Mouse (Mus musculus): ENCODE results near the gene Ndufb6.

The Ndufb6 gene

DNA sequence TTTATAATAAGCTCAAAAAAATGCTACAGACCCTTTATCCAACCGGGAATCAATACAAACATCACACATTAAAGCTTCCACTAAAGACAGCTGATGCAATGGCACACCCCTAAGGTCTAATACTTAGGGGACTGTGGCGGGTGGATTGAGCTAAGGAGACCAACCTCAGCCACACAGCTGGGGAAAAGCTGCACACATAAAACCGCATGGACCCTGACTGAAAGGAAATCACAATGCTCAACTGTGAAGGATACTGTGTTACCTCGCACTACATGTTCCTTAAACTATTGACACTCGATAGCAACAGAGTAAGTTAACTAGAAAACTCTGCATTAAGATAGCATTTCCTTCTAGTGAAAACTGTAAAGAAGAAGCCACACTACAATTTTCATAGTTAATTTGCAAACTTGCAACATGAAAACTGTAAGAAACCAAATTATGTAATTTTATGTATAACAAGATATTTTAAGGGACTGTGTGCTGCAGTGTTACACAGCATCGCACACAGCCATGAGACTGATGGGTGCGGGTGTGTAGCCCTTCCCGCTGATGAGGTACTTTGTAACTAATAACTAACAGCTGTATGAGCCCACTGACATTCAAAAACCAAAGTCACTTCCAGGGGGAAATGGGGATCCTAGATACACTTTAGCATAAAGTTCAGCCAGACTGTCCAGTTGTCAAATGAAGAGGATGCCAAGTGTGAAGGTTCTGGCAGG is 24.7 kb downstream of the Ndufb6 start:
- no peak for DNase-seq (ENCODE audit: low read depth)

DNA sequence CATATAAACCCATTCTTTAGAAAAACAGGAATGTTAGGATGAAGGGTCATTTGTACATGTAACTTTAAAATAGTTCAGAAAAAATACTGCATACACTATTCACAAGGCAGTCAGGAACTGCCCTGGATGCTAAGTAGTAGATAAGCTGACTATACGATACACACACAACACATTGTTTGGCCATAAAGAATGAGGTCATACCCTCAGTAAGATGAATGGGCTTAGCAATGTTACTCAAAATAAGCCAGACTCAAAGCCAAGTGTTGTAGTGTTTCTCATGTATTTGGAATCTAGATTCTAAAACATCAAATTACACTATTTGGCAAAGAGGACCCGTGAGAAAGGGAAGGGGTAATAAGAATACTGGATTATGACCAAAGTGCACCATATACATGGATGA is 25.5 kb downstream of the Ndufb6 start:
- no peak for DNase-seq (ENCODE audit: low read depth)

DNA sequence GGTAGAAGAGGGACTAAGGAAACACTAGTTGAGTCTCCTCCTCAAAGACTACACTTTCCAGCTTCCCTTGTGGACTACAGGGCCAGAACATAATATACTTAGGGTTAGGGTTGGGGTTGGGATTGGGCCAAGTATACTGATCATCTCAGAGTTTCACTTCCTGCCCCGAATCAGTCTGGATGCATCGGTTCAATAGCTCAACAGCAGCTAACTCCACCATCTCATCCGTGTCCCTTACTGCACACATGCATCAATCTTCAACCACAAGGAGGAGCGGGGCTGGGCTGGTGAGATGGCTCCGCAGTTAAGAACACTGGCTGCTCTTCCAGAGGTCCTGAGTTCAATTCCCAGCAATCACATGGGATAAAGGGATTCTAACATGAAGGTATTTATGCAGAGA is 28.2 kb downstream of the Ndufb6 start:
- no peak for DNase-seq (ENCODE audit: low read depth)

DNA sequence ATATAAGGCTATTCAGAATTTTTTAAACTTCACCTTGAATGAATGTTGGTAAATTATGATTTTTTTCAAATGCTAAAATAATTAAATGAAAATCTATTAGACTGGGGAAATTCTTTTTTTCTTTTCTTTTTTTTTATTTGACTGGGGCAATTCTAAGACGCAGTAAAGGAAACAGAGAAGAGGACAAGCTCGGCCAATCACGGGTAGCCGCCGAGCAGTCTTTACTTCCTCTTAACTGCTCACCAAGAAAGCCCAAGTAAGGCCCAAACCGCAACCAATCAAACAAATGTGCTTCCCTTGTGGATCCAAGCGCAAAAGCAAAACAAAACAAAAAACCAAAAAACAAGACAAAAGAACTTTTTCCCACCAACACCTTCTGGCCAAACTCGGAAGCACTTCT is 35.2 kb downstream of the Ndufb6 start:
- no peak for DNase-seq (ENCODE audit: low read depth)

DNA sequence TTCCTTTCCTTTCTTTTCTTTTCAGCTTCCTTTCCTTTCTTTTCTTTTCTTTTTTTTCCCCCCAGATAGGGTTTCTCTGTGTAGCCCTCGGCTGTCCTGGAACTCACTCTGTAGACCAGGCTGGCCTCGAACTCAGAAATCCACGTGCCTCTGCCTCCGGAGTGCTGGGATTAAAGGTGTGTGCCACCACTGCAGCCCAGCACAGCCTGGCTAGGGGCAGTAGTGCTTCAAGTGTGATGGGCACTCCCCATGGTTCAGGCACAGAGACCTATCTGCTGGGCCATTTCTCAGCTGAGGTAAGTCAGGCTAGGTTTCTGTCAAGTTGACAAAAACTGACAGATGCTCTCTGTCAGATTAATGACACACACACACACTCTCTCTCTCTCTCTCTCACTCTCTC is 36.2 kb downstream of the Ndufb6 start:
- no peak for DNase-seq (ENCODE audit: low read depth)

DNA sequence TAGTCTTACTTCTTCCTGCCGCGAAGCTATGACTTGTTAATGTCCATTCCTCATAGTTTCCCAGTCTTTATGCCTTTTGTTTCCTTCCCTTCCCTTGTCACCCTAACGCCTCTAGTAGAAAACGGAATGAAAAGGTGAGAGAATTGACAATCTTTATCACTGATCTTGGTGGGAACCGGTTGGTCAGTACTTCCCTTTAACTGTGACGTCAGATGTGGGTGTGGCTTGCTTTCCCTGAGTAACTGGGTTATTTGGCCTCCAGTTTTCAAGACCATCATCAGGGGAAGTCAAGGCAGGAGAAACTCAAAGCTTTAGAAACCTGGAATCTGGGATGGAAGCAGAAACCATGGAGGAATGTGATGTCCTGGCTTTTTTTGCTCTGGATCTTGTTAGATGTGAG is 37.3 kb downstream of the Ndufb6 start:
- DNase-seq (ENCODE audit: low read depth), result peak; percentile 41

DNA sequence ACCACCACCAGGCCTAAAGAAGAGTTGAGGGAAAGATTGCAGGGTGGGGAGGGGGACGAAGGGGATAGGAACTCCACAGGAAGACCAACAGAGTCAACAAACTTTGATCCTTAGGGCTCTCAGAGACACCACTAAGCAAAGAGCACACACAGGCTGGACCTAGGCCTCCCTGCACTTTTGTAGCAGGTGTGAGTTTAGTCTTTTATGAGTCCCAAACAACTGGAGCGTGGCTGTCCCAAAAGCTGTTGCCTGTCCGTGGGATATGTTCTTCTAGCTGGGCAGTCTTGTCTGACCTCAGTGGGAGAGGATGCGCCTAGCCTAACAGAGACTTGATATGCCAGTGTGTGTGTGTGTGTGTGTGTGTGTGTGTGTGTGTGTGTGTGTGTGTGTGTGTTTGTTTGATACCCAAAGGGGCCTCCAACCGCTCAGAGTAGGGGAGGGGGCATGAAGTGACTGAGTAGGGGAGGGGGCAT is 38.9 kb downstream of the Ndufb6 start:
- peak; percentile 44 for DNase-seq (ENCODE audit: low read depth)

DNA sequence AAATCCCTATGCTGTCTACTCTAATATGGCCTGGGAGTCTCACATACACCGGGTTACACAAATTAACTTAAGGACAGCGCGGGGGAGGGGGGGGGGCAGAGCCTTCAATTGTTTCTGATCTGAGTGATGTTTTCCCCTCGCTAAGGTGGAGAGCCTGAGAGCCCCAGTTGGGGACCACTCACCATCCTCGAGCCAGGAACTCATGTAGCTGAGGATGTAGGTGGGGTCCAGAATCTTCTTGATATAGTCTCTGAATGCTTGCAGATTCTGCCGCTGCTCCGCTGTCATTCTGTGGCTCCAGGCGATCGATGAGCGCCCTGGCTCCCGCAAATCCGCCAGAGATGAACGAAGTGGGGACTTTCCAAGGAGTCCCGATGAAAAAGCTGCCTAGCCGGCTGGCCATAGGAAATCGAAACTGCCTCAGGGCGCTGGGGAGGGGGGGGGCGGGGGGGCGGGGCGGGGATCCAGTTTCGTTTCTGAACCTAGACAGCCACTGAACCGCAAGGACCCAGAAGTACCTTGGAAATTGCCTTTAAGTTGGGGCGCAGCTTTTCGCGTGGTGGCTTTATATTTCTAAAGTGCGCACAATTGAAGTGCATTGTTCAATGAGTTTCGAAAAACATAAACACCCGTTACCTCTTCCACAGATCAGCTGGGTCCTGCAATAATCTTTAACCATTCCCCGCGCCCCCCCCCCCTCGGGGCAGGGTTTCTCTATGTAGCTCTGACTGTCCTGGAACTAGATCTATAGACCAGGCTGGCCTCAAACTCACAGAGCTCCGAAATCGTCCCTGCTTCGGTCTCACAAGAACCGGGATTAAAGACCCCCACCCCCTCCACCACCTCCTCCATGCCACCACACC is 39.6 kb downstream of the Ndufb6 start, which contains the start of gene Ddx58:
Gene Ddx58 (minus strand): TSS at position 420 of the 863 bp plus-strand sequence.
- peak; percentile 85 for DNase-seq (ENCODE audit: low read depth)

DNA sequence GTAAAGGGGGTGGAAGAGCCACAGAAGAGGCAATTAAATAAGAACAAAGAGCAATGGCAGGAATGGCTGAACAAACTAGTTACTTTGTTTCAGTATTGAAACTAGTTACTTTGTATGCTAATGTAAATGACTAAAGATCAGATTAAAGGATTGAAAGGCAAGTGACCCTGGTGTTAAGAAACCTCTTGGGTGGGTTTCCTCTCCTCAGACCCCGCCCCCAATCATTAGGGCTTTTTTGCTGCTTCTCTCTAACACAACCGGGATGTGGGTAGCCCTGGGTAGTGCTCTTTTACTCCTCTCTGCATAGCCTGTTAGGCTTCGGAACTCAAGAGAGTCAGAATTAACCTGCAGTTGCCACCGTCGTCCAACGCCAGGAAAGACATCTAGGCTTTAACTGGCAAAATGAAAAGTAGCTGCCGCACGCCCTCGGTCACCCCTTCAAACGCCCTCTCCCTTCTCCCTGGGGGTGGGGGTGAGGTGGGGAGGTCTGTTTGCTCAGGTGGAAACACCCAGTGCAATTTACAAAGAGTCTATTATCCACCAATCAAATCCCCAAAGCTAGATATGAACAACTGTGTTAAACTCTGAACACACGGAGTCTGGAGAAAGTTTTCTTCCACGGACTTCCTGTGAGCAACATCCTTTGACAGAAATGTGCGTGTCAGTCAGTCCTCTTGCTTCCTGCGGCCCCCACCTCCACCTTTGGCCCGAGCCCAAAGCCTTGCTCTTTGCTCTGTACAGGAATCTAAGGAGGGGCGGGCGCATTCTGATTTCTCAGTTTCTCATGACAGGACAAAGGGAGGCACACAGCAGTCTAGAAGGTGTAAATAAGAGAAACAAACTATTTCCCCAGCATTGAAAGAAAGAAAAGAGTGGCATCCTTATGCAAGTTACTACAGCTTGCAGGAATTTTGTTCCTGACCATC is 40.5 kb downstream of the Ndufb6 start:
- peak; percentile 77 for DNase-seq (ENCODE audit: low read depth)

DNA sequence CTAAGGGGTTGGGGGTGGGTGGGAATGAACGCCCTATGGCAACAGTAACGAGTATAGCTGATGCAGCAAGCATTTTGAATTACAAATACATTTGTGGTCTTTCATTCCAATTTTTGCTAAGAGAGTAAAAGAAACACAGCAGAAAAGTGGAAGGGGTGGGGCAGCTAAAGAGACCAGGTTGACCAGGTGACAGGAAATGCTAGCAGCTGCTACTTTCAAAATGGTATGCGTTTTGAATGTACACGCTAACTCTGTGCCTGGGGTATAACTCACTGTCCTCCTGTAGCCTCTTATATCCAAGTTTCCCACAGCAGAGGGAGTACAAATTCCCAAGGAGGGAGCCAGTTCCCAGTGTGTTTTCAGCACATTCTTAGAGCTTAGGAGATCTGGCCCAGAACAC is 42.4 kb downstream of the Ndufb6 start:
- DNase-seq (ENCODE audit: low read depth), result peak; percentile 39

DNA sequence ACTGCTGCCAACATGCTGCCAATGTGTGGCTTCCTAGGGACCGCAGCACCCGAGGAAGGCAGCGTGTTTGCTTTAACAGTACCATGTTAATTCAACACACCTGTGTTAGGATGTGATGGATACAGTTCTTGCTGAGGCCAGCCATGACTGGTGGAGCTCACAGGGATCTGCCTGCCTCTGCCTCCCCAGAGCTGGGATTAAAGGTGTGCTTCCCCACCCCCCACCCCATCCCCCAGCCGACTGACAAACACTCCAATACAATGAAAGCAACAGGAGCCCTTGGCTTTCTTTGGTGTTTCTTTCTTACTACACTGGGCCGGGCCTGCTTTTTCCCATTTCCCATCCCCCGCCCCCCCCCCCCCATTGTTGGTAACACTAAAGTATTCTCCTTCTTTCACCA is 45.0 kb downstream of the Ndufb6 start:
- no peak for DNase-seq (ENCODE audit: low read depth)

DNA sequence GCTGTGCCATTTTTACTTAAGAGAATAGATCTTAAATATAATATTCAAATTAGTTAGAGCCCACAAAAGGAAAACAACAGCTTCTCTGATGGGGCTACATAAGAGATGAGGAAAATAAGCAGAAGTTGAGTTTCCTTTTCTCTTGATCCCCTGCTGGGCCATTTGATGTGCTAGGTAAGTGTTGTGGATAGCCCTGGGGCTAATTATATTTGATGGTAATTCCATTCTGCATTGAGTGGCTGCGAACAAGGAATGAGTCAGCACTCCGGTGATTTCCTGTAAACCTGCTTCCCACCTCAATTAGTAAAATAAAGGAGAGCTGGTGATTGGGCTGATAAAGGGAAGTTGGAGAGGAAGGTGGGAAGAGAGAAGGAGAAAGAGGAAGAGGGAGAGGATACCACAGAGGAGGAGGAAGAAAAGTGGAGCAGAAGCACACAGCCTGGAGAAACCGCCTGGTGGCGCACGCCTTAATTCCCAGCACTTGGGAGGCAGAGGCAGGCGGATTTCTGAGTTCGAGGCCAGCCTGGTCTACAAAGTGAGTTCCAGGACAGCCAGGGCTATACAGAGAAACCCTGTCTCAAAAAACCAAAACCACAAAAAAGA is 46.1 kb downstream of the Ndufb6 start:
- DNase-seq (ENCODE audit: low read depth), result no peak

DNA sequence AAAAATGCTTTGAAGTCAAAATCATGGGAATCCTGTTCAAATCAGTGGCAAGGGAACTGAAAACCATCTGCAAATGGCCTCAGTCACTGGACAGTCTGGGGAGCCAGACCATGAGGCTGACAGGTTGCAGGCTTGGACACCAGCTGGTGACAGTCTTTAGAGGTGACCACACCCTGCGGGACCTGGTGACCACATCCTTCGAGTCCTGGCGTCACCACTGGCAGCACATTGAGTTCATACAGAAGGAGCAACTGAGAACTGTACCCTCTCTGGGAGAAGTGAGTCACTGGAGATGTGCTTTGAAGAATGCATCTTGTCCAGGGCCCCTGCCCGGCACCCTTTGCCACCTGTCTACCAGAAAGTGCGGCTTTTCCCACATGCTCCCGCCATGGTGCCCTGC is 49.5 kb downstream of the Ndufb6 start:
- DNase-seq (ENCODE audit: low read depth), result no peak

DNA sequence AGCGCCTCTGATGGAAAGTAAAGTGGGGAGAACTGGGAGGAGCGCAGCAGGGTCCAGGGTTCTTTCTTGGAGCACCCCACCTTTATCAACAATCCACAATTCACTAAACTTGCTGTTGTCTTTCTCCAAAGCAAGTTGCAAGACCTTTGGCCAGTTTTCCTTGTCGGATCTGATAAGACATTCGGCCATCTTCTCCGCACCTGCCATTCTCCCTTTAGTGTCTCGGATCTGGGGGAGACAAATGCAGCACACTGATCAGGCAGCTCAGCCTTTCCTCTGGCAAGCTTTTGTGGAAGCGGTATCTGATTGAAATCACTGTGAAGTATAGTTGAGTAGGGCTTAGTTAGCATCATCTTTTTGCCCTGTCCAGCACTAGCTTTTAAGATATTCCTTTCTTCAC is 51.3 kb downstream of the Ndufb6 start:
- DNase-seq (ENCODE audit: low read depth), result no peak

DNA sequence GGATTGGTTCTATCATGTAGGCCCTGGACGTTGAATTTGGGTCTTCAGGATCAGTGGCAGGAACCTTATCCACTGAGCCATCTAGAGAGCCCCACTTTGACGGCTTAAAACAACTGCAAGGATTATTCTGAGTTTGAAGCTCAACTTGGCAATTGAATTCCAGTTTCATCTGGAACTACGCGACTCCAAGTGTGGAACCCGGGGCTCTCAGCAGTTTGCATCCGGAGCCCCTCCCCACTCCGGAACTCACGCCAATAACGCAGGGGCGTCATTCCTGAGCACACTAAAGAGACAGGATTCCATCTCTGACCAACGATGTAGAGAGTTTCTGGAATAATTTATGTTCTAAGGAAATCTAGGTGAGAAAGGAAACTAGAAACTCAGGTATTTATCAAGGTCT is 52.1 kb downstream of the Ndufb6 start:
- DNase-seq (ENCODE audit: low read depth), result no peak

DNA sequence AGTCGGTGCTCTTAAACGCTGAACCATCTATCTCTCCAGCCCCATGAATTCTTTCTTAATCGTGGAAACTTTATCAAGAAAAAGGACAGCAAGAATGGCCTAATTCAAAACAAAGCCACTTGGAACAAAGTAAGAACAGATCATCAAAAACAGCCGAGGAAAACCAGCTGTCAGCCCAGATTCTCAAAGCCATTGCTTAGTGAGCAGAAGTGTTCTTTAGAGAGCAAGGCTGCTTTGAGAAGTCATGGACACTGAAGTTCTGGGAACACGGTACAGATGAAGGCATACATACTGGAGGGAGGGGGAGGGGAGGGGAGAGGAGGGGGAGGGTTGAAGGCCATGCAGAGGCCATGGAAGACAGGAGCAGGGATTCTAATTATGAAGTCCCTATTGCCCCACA is 53.1 kb downstream of the Ndufb6 start:
- no peak for DNase-seq (ENCODE audit: low read depth)

DNA sequence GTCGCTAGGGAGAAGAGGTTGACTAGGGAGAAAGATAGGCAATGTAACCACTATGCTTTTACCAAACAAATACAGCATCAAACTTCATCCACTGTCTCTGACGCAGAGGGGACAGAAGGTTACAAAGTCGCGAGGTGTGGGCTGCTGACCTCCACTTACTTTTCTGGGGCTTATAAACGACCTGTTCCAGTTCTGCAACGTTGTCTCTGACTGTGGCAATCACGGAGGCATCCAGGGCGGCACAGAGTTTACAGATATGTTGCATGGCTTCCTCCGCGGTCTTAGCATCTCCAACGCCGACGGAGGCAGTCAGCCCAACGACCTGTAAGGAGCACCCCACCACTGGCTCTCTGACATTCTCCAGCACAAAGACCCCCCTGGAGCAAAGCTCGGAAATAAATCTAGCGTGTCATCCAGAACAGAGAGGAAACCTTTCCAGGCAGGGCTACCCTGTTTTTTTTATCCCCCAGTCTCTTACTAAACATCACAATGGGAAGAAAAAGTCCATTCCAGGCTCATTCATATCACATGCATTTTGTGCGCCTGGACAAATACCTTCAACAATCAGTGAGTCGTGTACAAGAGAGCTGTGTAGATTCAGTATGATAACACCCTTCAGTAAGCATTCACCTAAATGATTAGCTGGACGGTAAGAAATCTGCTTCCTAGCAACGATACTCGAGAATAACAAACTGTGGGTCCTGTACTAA is 57.2 kb downstream of the Ndufb6 start:
- no peak for DNase-seq (ENCODE audit: low read depth)

DNA sequence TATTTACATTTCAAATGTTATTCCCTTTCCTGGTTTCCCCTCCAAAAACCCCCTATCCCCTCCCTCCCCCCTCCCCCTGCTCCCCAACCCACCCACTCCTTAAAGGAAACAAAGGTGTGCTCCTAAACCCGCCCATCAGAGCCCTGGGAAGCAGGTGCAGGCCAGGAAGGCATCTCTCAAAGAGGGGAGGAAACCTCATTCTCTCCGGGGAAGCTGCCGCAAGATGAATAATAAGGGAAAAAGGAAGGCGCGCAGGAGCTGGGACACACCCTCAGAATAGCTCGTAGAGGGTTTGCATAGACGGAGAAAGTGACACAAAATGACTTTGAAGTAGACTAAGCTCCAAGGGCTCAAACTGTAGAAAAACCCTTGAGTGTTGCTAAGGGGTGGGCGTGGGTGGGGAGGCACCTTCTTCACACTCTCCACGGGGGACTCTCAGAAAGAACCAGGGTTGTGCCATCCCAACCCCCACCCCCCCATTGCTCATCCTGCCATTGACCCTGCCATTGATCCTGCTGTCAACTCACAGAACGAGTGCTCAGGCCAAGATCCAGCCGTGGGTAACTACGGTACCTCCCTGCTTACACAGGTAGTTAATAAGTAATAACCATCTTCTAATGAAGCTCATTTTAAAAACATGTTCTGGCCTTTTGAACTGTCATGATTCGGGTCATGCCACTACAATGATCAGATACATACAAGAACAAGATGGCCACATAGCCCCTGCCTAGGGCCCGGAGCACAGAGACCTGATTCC is 58.0 kb downstream of the Ndufb6 start:
- DNase-seq (ENCODE audit: low read depth), result no peak
